Mouse (Mus musculus): Measurements from ENCODE around the gene Elf1.

Gene Elf1

GRCm38 (mm10) chr14:79573482-79574191, 92.6 kb downstream of the Elf1 start:
- no peak for DNase-seq (ENCODE audit: low spot score in 2 of 2)

GRCm38 (mm10) chr14:79574361-79574760, 93.4 kb downstream of the Elf1 start:
- no peak for DNase-seq (ENCODE audit: low spot score in 2 of 2)

- DNase-seq (ENCODE audit: low spot score in 2 of 2), result no peak
These were observed 102.7 kb downstream of the Elf1 start for GRCm38 (mm10) chr14:79583526-79584245.

GRCm38 (mm10) chr14:79586499-79587138, 105.6 kb downstream of the Elf1 start:
- DNase-seq (ENCODE audit: low spot score in 2 of 2), result no peak

- peak; percentile 92 to 97 for DNase-seq (ENCODE audit: low spot score in 2 of 2)
These were observed 106.3 kb downstream of the Elf1 start, which contains the start of gene Sugt1 for GRCm38 (mm10) chr14:79587139-79587851. Sugt1 (plus strand) TSS chr14:79587691.

- no peak for DNase-seq (ENCODE audit: low spot score in 2 of 2)
These were observed 106.8 kb downstream of the Elf1 start for GRCm38 (mm10) chr14:79587852-79588229.

GRCm38 (mm10) chr14:79588534-79588951, 107.5 kb downstream of the Elf1 start:
- DNase-seq (ENCODE audit: low spot score in 2 of 2), result no peak

GRCm38 (mm10) chr14:79589401-79589800, 108.4 kb downstream of the Elf1 start:
- no peak for DNase-seq (ENCODE audit: low spot score in 2 of 2)

- no peak for DNase-seq (ENCODE audit: low spot score in 2 of 2)
These were observed 109.9 kb downstream of the Elf1 start for GRCm38 (mm10) chr14:79590916-79591315.

- no peak for DNase-seq (ENCODE audit: low spot score in 2 of 2)
These were observed 110.6 kb downstream of the Elf1 start for GRCm38 (mm10) chr14:79591611-79592010.

- no peak for DNase-seq (ENCODE audit: low spot score in 2 of 2)
These were observed 113.1 kb downstream of the Elf1 start for GRCm38 (mm10) chr14:79594069-79594468.

GRCm38 (mm10) chr14:79596602-79597001, 115.6 kb downstream of the Elf1 start:
- no peak for DNase-seq (ENCODE audit: low spot score in 2 of 2)

GRCm38 (mm10) chr14:79605881-79606280, 124.9 kb downstream of the Elf1 start:
- DNase-seq (ENCODE audit: low spot score in 2 of 2), result no peak

GRCm38 (mm10) chr14:79606392-79606791, 125.4 kb downstream of the Elf1 start:
- DNase-seq (ENCODE audit: low spot score in 2 of 2), result no peak

GRCm38 (mm10) chr14:79606867-79607266, 125.9 kb downstream of the Elf1 start:
- DNase-seq (ENCODE audit: low spot score in 2 of 2), result peak in 1 of 2 experiments; percentile 26

GRCm38 (mm10) chr14:79607352-79607751, 126.4 kb downstream of the Elf1 start:
- DNase-seq (ENCODE audit: low spot score in 2 of 2), result no peak

- DNase-seq (ENCODE audit: low spot score in 2 of 2), result no peak
These were observed 127.3 kb downstream of the Elf1 start for GRCm38 (mm10) chr14:79608286-79608685.

- DNase-seq (ENCODE audit: low spot score in 2 of 2), result peak in 1 of 2 experiments; percentile 32
These were observed 136.3 kb downstream of the Elf1 start for GRCm38 (mm10) chr14:79617121-79617828.

- DNase-seq (ENCODE audit: low spot score in 2 of 2), result no peak
These were observed 138.8 kb downstream of the Elf1 start for GRCm38 (mm10) chr14:79619802-79620201.

- no peak for DNase-seq (ENCODE audit: low spot score in 2 of 2)
These were observed 140.1 kb downstream of the Elf1 start for GRCm38 (mm10) chr14:79621143-79621542.

Data from left cerebral cortex, adult 9 months (tissue).